Mouse (Mus musculus) testis, adult 2 months (tissue): Measurements from ENCODE around the gene Senp2.
"Not testable (repeated sequence)": the region's sequence is repeated elsewhere in the genome, so short reads cannot be mapped to it uniquely, and the experiment has no call there.

Experiments used
- CTCF ChIP-seq: fragments of 200-500 bp; IDR thresholded peaks from 2 replicates; pipeline ENCODE4 v1.5.1; 2012; ENCODE audit warnings: low read depth, mild to moderate bottlenecking, inconsistent platforms, low read length, moderate library complexity; ENCODE audit not compliant: control insufficient read depth, insufficient read depth, insufficient replicate concordance
- POLR2A ChIP-seq: fragments of 200-500 bp; IDR thresholded peaks from 2 replicates; pipeline ENCODE4 v1.6.1; 2012; ENCODE audit warnings: low read depth, mild to moderate bottlenecking, inconsistent platforms, low read length, moderate library complexity; ENCODE audit not compliant: control insufficient read depth

DNA sequence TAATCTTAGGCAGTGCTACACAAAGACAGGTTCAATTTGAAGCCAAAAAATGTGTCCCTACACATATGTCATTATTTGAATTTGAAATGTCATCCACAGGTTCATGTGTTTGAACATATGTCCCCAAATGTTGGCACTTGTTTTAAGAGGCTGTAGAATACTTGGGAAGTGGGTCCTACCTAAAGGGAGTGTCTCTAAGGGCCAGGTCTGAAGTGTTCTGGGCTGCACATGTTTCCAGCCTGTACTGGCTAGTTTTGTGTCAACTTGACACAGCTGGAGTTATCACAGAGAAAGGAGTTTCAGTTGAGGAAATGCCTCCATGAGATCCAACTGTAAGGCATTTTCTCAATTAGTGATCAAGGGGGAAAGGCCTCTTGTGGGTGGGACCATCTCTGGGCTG is 18.4 kb upstream of the Senp2 start:
- not testable (repeated sequence) for TF ChIP-seq CTCF, POLR2A
